Mouse (Mus musculus): ENCODE results near the gene Myh6.
A peak's percentile ranks its signal among the peaks of the same experiment; 100 is the strongest.
"Not testable (repeated sequence)": the region's sequence is repeated elsewhere in the genome, so short reads cannot be mapped to it uniquely, and the experiment has no call there.

Gene Myh6

GRCm38 (mm10) chr14:54956533-54956932 is 10.2 kb downstream of the Myh6 start:
- no peak for DNase-seq (ENCODE audit: low read depth)

- DNase-seq (ENCODE audit: low read depth) = no peak
These were observed 11.2 kb downstream of the Myh6 start for GRCm38 (mm10) chr14:54955481-54955880.

- no peak for DNase-seq (ENCODE audit: low read depth)
These were observed 12.3 kb downstream of the Myh6 start for GRCm38 (mm10) chr14:54954474-54954873.

- DNase-seq (ENCODE audit: low read depth) = no peak
These were observed 13.0 kb downstream of the Myh6 start for GRCm38 (mm10) chr14:54953664-54954206.

- no peak for DNase-seq (ENCODE audit: low read depth)
These were observed 15.1 kb downstream of the Myh6 start for GRCm38 (mm10) chr14:54951587-54951986.

- DNase-seq (ENCODE audit: low read depth) = no peak
These were observed 16.2 kb downstream of the Myh6 start for GRCm38 (mm10) chr14:54950493-54950892.

- DNase-seq (ENCODE audit: low read depth) = no peak
These were observed 17.9 kb downstream of the Myh6 start for GRCm38 (mm10) chr14:54948781-54949180.

- not testable (repeated sequence) for DNase-seq (ENCODE audit: low read depth)
These were observed 19.7 kb downstream of the Myh6 start for GRCm38 (mm10) chr14:54947008-54947407.

GRCm38 (mm10) chr14:54945975-54946704 is 20.6 kb downstream of the Myh6 start:
- no peak for DNase-seq (ENCODE audit: low read depth)

- no peak for DNase-seq (ENCODE audit: low read depth)
These were observed 21.8 kb downstream of the Myh6 start for GRCm38 (mm10) chr14:54944939-54945338.

- DNase-seq (ENCODE audit: low read depth) = no peak
These were observed 22.8 kb downstream of the Myh6 start for GRCm38 (mm10) chr14:54943971-54944370.

- DNase-seq (ENCODE audit: low read depth) = no peak
These were observed 24.2 kb downstream of the Myh6 start for GRCm38 (mm10) chr14:54942479-54942878.

GRCm38 (mm10) chr14:54941024-54941978 is 25.4 kb downstream of the Myh6 start:
- DNase-seq (ENCODE audit: low read depth) = no peak

GRCm38 (mm10) chr14:54940176-54940530 is 26.6 kb downstream of the Myh6 start:
- no peak for DNase-seq (ENCODE audit: low read depth)

GRCm38 (mm10) chr14:54939434-54940175 is 27.1 kb downstream of the Myh6 start:
- DNase-seq (ENCODE audit: low read depth) = peak; percentile 49

- DNase-seq (ENCODE audit: low read depth) = no peak
These were observed 28.1 kb downstream of the Myh6 start for GRCm38 (mm10) chr14:54938431-54939219.

GRCm38 (mm10) chr14:54937361-54938182 is 29.2 kb downstream of the Myh6 start:
- DNase-seq (ENCODE audit: low read depth) = no peak

GRCm38 (mm10) chr14:54936831-54937160 is 29.9 kb downstream of the Myh6 start:
- no peak for DNase-seq (ENCODE audit: low read depth)

GRCm38 (mm10) chr14:54935904-54936830 is 30.6 kb downstream of the Myh6 start, which contains the start of gene Cmtm5:
Cmtm5 (plus strand) TSS chr14:54936261.
- DNase-seq (ENCODE audit: low read depth) = no peak
